Mouse (Mus musculus) liver, embryonic 14.5 days (tissue): Measurements from ENCODE around the gene Rhbdl1.

Experiments used
- CTCF ChIP-seq: IDR thresholded peaks from 2 replicates; pipeline ENCODE4 v1.5.1; 2016; ENCODE audit warnings: antibody characterized with exemption, low read depth, control low read depth
- EP300 ChIP-seq: IDR thresholded peaks from 2 replicates; pipeline ENCODE4 v1.6.1; 2016; ENCODE audit warnings: antibody characterized with exemption, low read depth

DNA sequence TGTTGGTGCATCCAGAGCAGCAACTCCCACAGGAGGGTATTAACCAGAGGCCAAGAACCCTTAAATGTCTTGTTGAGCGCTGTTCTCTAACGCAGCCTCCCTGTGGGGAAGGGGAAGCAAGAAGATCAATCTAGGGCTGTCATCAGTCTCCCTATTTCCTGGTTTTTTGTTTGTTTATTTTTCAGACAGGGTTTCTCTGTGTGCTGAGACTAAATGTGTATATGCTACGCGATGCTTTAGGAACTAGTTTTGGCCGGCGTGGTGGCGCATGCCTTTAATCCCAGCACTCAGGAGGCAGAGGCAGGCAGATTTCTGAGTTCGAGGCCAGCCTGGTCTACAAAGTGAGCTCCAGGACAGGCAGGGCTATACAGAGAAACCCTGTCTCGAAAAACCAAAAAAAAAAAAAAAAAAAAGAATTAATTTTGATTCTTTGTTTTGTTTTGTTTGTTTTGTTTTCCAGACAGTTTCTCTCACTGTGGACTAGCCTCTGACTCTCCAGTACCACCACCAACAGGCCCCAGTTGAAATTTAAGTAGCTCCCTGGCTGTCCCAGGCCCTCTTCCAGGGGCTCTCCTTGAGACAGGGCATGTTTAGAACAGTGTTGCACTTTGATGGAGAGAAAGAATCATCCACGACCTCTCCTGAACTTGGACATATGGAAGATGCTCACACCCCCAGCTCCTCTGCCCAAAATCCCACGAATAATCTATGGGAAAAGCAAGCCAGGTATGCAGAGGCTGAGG is 36.5 kb upstream of the Rhbdl1 start:
- TF ChIP-seq EP300 (no peak), CTCF (no peak)
